Mouse (Mus musculus): ENCODE measurements around the gene Bloc1s5.
"Not testable (repeated sequence)": the region's sequence is repeated elsewhere in the genome, so short reads cannot be mapped to it uniquely, and the experiment has no call there.

Gene Bloc1s5

GRCm38 (mm10) chr13:38634800-38635269 lies at the start of gene Bloc1s5:
Gene Bloc1s5, minus strand, starts transcription at chr13:38635109.
- DNase-seq (ENCODE audit: low read depth, low spot score), result peak; percentile 96

GRCm38 (mm10) chr13:38672336-38672735 lies 37.4 kb upstream of the Bloc1s5 start:
- DNase-seq (ENCODE audit: low read depth, low spot score), result no peak

DNA sequence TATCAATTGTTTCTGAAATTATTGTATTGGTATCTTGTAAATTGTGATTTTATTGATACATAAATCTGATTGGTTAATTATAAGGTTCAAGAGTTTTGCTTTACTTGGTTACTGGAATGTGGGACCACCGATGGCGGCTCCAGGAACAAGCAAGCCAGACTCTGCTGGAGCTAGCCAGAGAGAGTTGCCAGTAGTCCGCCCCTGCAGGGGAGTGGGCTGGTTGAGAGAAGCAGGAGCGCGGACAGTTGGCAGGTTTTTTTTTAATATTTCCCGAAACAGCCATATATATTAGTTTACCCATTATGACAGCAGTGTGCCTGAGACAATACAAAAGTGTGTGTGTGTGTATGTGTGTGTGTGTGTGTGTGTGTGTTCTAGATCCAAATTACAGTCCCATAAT lies 36.5 kb upstream of the Bloc1s5 start:
- DNase-seq (ENCODE audit: low read depth, low spot score), result not testable (repeated sequence)

DNA sequence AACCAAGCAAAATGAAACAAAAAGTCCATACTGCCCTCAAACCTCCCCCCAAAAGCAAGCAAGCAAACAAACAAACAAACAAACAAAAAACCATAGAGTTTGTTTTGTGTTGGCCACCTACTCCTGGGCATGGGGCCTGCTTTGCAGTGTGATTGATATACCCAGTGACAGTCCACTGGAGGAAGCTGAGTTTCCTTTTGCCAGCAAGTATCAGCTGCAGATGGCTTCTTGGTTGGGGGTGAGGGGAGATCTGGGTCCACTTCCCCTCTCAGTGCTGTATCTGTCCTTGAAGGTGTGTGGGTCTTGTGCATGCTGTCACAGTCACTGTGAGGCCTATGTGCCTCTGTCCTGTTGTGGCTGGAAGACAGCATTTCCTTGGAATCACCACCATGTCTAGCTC lies 35.1 kb upstream of the Bloc1s5 start:
- DNase-seq (ENCODE audit: low read depth, low spot score), result no peak

GRCm38 (mm10) chr13:38668514-38668913 lies 33.6 kb upstream of the Bloc1s5 start:
- peak; percentile 70 for DNase-seq (ENCODE audit: low read depth, low spot score)

GRCm38 (mm10) chr13:38664753-38665152 lies 29.8 kb upstream of the Bloc1s5 start:
- no peak for DNase-seq (ENCODE audit: low read depth, low spot score)

DNA sequence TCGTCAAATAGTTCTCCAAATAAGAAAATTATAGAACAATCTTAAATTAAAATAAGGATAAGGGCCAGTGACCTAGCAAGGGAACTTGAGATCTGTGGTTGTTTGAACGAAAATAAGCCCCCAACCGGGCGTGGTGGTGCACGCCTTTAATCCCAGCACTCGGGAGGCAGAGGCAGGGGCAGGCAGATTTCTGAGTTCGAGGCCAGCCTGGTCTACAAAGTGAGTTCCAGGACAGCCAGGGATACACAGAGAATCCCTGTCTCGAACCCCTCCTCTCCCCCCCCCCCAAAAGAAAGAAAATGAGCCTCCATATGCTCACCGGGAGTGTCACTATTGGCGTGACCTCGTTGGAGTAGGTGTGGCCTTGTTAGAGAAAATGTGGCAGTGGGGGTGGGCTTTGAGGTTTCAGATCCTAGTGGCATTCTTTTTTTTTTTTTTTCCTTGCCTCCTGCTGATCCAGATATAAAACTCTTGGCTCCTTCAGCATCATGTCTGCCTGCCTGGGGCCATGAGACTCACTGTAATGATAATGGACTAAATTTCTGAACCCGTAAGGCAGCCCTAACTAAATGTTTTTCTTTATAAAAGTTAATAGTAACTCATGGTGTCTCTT lies 24.7 kb upstream of the Bloc1s5 start:
- peak; percentile 75 for DNase-seq (ENCODE audit: low read depth, low spot score)

DNA sequence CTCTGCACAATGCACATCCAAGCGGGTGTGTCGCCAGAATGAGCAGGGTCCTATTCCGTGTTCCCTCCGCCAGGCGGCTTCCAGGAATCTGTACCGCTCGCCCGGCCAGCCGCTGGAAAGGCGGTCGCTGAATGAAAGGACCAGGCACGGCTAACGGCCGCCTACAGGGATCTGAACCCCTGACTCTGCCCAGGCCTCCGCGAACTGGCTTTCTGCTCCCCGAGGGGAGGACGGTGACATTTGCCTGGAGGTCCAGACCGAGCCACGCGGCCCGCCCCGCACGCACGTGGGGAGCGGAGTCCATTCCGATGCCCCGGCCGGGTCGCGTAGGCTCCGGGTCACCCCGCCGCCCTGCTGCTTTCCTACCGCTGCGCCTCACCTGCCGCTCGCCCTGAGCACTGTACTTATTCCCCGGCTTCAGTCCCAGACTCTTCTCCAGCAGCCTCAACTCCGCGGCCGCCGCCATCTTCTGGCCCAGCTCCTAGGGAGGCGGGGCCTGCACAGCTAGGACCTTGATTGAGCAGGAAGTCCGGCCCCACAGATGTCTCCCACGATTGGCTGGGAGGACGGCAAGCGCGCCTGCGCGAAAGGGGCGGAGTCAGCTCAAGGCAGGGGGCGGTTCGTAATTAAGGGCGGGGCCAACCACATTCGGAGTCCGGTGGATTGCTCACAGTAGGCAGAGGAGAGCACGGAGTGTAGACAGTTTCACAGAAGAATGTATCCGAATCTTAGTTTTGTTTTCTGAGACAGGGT lies 23.8 kb upstream of the Bloc1s5 start, which contains the start of gene Eef1e1:
Gene Eef1e1 (minus strand): TSS at position 531 of the 753 bp plus-strand sequence.
- peak; percentile 97 for DNase-seq (ENCODE audit: low read depth, low spot score)

DNA sequence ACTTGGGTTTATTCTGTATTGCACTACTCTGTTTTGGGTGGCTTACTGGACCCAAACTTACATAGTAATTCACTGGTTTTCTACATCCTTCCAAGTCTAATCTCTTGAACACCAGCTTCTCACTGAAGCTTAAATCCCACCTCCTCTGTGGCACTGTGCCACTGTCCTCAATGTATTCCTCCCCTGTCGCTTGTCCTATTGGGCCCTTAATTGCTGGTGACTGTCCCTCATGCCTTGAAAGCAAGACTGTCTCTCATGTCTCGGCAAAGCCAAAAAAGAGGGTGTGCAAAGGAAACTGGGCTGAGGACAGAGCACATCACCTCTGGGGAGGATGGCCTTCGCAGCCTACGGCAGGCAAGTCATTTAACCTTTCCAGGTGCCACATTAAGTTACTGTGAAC lies 23.0 kb upstream of the Bloc1s5 start:
- no peak for DNase-seq (ENCODE audit: low read depth, low spot score)

- no peak for DNase-seq (ENCODE audit: low read depth, low spot score)
Observed at GRCm38 (mm10) chr13:38650292-38650691, 15.4 kb upstream of the Bloc1s5 start.

GRCm38 (mm10) chr13:38649069-38649468 lies 14.2 kb upstream of the Bloc1s5 start:
- no peak for DNase-seq (ENCODE audit: low read depth, low spot score)

GRCm38 (mm10) chr13:38641414-38641813 lies 6.5 kb upstream of the Bloc1s5 start:
- DNase-seq (ENCODE audit: low read depth, low spot score), result no peak

DNA sequence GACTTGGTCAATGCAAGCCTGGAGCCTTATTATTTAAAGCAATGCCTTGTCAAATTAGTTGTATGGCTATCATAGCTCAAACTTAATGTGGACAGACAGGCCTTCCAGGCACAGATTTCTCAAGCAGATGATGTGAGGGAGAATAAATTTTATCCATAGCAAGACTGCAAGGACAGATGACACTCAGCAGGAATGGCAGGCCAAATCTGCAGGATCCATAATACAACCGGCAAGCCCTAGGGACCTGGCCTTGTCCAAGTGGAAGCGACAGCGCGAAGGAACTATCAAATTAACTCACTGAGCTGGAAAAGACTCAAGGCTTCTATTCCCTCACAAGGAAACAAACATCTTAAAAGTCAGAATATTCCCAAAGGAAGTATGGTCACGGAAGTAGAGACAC lies 6.1 kb upstream of the Bloc1s5 start:
- DNase-seq (ENCODE audit: low read depth, low spot score), result no peak

GRCm38 (mm10) chr13:38638694-38639093 lies 3.8 kb upstream of the Bloc1s5 start:
- DNase-seq (ENCODE audit: low read depth, low spot score), result no peak

DNA sequence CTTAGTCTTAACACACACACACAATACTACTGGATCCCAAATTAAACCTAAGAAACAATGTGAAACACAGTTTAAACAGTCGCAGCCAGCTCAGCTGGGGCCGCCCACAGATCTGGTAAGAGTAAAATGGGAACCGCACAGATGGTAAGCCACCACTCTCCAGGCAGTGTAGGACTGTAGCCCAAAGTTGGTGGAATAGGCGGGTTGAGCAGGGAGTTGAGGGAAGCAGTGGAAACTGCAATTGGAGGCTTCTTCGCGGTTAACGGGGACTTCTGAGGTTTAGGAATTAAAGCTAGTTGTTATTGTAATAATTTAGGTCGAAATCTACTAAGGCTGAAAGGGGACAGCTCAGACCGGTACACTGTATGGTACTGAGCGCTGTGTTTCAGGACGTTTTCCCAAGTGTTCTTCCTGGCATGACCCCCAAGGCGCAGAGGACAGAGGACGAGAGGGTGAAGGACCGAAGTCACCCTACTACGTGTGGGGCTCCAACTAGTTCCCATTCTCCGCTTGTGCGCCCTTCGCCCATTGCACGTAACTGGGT lies 581 bp downstream of the Bloc1s5 start:
- peak; percentile 53 for DNase-seq (ENCODE audit: low read depth, low spot score)

- no peak for DNase-seq (ENCODE audit: low read depth, low spot score)
Observed at GRCm38 (mm10) chr13:38633287-38634000, 1.5 kb downstream of the Bloc1s5 start.

GRCm38 (mm10) chr13:38632556-38632955 lies 2.4 kb downstream of the Bloc1s5 start:
- DNase-seq (ENCODE audit: low read depth, low spot score), result no peak

GRCm38 (mm10) chr13:38626229-38626525 lies 8.7 kb downstream of the Bloc1s5 start:
- DNase-seq (ENCODE audit: low read depth, low spot score), result no peak

DNA sequence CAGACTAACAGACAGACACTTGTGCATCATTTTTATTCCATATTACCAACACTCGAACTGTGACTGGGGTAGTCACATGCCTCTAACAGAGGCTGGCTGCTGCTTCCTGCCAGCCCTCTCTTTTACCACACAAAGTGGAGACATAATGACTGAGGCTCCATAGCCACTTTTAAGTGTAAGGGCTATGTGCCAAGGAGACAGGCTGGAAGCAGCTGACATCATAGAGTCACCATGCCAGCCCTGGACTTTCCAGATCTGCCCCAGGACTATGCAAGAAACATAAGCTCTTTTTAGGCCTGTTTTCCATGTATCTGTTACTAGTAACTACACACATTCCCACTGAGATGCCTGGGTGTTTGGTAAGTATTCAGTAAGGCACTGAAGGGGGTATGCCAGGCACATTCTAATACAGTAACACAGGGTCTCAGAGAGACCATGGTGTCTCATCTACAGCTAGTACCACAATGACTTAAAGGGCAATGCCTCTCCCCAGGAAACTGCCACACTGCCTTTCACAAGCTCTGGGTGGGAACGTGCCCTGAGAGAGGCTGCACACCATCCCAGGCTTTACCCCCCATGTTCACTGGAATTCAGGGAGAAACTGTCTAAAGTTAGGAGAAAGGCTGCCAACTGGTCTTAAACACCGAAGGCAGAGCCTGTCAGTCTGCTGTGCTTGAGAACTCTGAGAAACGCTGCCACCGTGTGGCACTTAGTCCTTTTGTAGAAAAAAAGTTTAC lies 9.2 kb downstream of the Bloc1s5 start:
- no peak for DNase-seq (ENCODE audit: low read depth, low spot score)

DNA sequence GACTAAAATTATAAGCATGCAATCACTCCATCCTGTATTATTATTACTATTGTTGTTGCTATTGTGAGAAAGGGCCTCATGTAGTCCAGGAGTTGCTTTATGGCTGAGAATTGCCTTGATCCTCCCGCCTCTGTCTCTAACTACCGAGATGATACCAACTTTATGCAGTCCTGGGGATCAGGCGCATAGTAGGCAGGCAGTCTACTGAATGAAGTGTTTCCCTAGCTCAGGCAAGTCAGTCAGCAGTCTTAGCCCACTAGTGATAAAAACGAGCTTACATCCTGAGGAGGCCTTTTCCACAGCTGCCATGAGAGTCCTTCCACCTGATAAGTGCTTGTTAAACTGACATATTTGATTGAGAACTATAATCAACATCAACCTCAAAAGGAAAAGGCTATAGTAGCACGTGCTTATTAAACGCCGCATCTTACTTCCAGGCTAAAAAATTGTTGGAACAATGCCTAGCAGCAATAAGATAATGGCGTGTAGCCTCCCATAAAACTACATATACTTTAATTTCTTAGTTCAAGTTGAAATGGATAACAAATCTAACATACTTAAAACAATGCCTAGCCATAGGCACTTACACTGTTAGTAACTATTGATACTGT lies 10.5 kb downstream of the Bloc1s5 start:
- no peak for DNase-seq (ENCODE audit: low read depth, low spot score)

- no peak for DNase-seq (ENCODE audit: low read depth, low spot score)
Observed at GRCm38 (mm10) chr13:38623296-38623695, 11.6 kb downstream of the Bloc1s5 start.

Measured in R1 (cell line).